Mouse (Mus musculus): ENCODE data around the gene 1700092M07Rik. TPM values are rescaled to one million over a fixed set of nuclear protein-coding genes. Genes with fewer than 3 reads are reported as not detected.

The 1700092M07Rik gene
- polyA plus RNA-seq, 1 experiment from 2014 or later, result 2.3 TPM

DNA sequence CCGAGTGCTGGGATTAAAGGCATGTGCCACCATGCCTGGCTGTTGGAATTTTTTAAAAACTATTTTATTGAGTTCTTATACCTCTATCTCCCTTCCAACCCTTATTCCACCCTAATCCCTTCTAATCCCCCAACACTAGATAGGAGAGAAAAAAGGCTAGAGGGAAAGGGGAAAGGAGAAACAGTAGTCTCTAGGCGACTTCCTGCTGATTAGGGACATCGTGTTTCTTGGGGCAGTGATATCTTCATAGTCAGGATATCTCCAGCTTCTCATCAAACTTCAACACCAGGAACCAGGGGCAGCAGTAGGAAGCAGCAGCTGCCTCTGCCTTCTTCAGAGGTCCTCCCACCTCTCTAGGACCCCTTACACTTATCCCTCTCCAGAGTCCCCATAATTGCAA lies 6.2 kb upstream of the 1700092M07Rik start:
- H3K36me3 ChIP-seq, result peaks cover 25% of the 10 kb centered on the region
- no peak overlapping the region for H3K4me2 ChIP-seq
- H3K9ac ChIP-seq, result no peak overlapping the region
- H3K4me3 ChIP-seq, result no peak overlapping the region
- H3K27me3 ChIP-seq (replicated peaks), result 0 out of 2 replicates have a peak, but pooled peaks cover 5% of the 10 kb centered on the region
- no peak overlapping the region for H3K27ac ChIP-seq
- 36% methylated on average over 3 of the region's 3 CpGs for WGBS (ENCODE audit: insufficient replicate concordance)
- no peaks in the 10 kb centered on the region; the same call in 1 of the 2 replicates for H3K9me3 ChIP-seq (replicated peaks)
- ATAC-seq, result no peak
- H3K4me1 ChIP-seq, result peaks cover 18% of the 10 kb centered on the region

DNA sequence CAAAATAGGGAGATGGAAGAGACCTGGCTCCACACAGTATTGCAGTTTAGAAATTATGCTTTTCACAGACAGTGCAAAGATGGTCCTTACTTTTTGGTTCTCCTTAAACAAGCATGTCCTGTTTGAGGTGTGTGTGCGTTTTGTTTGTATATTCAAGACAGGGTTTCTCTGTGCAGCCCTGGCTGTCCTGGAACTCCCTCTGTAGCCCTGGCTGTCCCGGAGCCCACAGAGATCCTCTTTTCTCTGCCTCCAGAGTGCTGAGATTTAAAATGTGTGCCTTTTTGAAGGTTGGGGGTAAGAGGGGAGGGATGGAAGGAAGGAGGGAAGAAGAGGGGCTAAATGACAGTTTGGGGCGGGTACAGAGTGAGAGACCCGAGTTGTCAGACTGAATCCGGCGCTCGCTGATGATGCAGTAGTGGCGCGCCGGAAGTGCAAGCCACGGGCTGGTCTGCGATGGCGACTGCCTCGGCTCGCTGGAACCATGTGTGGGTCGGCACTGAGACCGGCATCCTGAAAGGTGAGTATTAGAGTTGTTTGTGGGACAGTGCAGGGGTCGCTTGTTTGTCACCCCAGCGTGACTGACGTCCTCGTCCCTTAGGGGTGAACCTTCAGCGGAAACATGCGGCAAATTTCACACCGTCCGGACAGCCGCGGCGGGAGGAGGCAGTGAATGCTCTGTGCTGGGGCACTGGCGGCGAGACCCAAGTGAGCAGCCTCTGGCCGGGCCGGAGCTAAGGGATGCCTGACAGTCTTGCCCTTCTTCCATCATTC lies 4.9 kb upstream of the 1700092M07Rik start, which contains the start of gene Wdr74:
Gene Wdr74, plus strand, starts transcription at position 439 of the 771 bp plus-strand sequence.
- ATAC-seq, result peak; percentile 89
- WGBS (ENCODE audit: insufficient replicate concordance), result under 1% methylated on average over 32 of the region's 32 CpGs
- peak within 1 kb of the TSS; percentile 83 for H3K9ac ChIP-seq
- peaks cover 37% of the 10 kb centered on the region for H3K36me3 ChIP-seq
- peak within 1 kb of the TSS; percentile 74 for H3K27ac ChIP-seq
- H3K4me1 ChIP-seq, result peaks cover 24% of the 10 kb centered on the region
- H3K4me3 ChIP-seq, result peak within 1 kb of the TSS; percentile 92
- no peaks in the 10 kb centered on the region; the same call in 1 of the 2 replicates for H3K9me3 ChIP-seq (replicated peaks)
- H3K27me3 ChIP-seq (replicated peaks), result 0 out of 2 replicates have a peak, but pooled peaks cover 5% of the 10 kb centered on the region
- peak within 1 kb of the TSS; percentile 92 for H3K4me2 ChIP-seq

DNA sequence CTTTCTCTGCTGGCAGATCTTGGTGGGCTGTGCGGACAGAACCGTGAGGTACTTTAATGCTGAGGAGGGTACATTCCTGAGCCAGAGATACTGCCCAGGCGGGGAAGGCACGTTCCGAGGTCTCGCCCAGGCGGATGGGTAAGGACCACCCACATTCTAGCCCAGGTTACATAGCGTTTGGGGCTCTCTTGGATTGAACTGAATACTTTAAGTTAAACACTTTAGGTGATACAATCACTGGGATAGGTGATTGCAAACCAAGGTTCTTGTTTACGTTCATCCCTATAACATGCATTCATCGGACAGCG lies 4.4 kb upstream of the 1700092M07Rik start:
- Histone ChIP-seq H3K9ac (peak overlapping the region; percentile 83), H3K4me1 (peaks cover 29% of the 10 kb centered on the region), H3K27ac (peak overlapping the region; percentile 74), H3K4me2 (peak overlapping the region; percentile 92), H3K9me3 (replicated peaks) (no peaks in the 10 kb centered on the region; the same call in 1 of the 2 replicates), H3K27me3 (replicated peaks) (0 out of 2 replicates have a peak, but pooled peaks cover 5% of the 10 kb centered on the region), H3K36me3 (peaks cover 40% of the 10 kb centered on the region), H3K4me3 (peak overlapping the region; percentile 92)
- 3% methylated on average over 11 of the region's 11 CpGs for WGBS (ENCODE audit: insufficient replicate concordance)
- peak; percentile 50; the same call in 1 of the 2 replicates for ATAC-seq

DNA sequence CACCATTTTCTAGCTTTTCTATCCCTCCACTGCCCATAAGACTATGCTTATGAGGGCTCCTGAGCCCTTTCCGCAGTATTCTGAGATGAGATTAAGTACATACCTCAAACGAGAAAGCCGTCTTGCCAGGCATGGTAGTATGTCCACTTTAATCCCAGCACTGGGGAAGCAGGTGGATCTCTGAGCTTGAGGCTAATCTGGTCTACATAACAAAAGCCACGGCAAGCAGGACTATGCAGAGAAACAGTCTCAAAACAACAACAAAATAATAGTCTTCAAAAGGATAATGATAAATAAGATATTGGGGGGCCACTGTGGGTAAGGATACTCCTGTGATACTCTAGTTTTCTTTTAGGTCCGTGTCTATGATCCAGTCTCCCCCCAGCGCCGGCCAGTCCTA lies 1.6 kb upstream of the 1700092M07Rik start:
- Histone ChIP-seq H3K9ac (no peak overlapping the region), H3K4me1 (peaks cover 48% of the 10 kb centered on the region), H3K4me3 (no peak overlapping the region), H3K27me3 (replicated peaks) (no peaks in the 10 kb centered on the region), H3K27ac (no peak overlapping the region), H3K4me2 (no peak overlapping the region), H3K9me3 (replicated peaks) (no peaks in the 10 kb centered on the region), H3K36me3 (peaks cover 54% of the 10 kb centered on the region)
- ATAC-seq, result no peak
- 83% methylated on average over 7 of the region's 7 CpGs for WGBS (ENCODE audit: insufficient replicate concordance)

DNA sequence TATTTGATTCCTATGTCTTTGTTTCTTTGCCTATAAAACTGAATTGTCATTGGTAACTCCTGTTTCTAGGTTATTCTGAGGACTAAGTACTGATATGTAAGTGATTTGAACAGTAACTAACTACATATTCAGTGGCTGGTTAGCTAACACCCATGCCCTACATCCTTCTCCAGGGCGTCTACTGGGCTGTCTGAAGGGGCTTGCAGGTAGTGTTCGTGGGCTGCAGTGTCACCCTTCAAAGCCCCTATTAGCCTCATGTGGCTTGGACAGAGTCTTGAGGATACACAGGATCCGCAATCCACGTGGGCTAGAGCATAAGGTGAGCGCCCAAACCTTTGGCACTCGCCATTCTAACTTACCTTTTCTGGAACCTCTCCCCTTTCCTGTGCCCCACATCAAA lies 872 bp upstream of the 1700092M07Rik start:
- Histone ChIP-seq H3K4me2 (no peak overlapping the region), H3K9ac (no peak overlapping the region), H3K27ac (no peak overlapping the region), H3K27me3 (replicated peaks) (no peaks in the 10 kb centered on the region), H3K4me1 (peaks cover 48% of the 10 kb centered on the region), H3K4me3 (no peak overlapping the region), H3K9me3 (replicated peaks) (no peaks in the 10 kb centered on the region), H3K36me3 (peaks cover 61% of the 10 kb centered on the region)
- 80% methylated on average over 6 of the region's 6 CpGs for WGBS (ENCODE audit: insufficient replicate concordance)
- no peak for ATAC-seq

DNA sequence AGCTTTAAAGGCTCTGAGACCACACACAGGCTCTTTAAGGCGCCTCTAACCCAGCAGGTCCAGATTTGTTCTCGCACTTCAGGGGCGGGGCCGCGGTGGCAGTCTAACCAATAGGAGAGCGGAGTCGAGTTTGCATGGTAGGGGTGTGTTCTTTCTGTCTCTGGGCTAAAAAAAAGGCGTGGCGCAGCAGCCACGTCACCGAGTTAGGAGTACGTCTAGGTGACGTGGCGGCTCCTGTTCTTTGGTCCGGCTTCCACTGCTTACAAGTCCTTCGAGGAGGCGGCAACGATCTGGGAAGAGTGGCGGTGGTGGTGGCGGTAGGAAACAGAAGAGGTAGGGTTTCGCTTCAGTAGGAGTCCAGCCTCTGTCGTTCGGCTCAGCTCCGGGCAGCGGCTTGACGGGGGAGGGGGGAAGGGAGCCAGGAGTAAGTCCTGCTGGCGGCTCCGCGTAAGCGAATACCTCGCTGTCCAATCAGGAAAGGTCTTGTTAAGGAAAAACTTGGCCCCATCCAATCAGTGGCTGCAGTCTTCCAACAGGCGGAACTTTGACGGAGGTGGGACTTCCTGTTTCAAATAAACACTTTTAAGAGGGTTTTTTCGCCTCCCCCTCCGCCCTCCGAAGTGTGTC lies 838 bp downstream of the 1700092M07Rik start, which contains the start of gene Stx5a:
Gene Stx5a, plus strand, starts transcription at position 171 of the 627 bp plus-strand sequence.
- peak within 1 kb of the TSS; percentile 86 for H3K27ac ChIP-seq
- no peaks in the 10 kb centered on the region for H3K27me3 ChIP-seq (replicated peaks)
- peak; percentile 97 for ATAC-seq
- peak within 1 kb of the TSS; percentile 87 for H3K9ac ChIP-seq
- H3K4me1 ChIP-seq, result peaks cover 38% of the 10 kb centered on the region
- peaks cover 78% of the 10 kb centered on the region for H3K36me3 ChIP-seq
- H3K9me3 ChIP-seq (replicated peaks), result no peaks in the 10 kb centered on the region
- peak within 1 kb of the TSS; percentile 82 for H3K4me3 ChIP-seq
- under 1% methylated on average over 36 of the region's 36 CpGs for WGBS (ENCODE audit: insufficient replicate concordance)
- peak within 1 kb of the TSS; percentile 93 for H3K4me2 ChIP-seq

DNA sequence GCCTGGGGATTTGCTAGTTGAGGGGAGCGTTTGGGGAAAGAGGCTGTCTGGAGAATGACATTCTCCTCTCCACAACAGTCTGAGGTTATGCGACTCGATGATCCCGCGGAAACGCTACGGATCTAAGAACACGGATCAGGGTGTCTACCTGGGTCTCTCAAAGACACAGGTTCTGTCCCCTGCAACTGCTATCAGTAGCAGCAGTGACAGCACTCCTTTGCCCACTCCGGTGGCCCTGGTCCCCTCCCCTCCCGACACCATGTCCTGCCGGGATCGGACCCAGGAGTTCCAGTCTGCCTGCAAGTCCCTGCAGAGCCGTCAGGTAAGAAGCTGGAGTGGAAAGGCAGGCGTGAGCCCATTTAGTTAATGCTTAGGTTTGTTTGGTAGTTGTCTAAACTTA lies 1.7 kb downstream of the 1700092M07Rik start:
- WGBS (ENCODE audit: insufficient replicate concordance), result 6% methylated on average over 14 of the region's 14 CpGs
- no peaks in the 10 kb centered on the region for H3K9me3 ChIP-seq (replicated peaks)

DNA sequence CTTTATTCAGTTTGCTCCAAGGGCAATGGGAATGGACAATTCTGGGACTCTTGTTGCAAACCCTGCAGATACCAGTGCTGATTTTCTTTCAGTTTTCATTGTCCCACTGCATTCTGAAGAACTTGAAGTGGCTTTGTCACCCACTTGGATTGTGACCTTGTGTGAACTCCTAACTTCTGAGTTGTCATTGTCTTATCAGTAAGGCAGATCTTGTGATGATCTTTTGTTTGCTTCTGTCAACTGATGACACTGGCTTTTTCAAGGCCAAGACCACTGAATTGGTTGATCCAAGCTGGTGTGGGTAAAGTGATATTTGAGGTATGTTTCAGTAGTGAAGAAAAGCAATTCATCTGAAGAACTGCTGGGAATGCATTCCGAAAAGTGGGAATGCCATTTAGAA lies 4.9 kb downstream of the 1700092M07Rik start:
- H3K4me1 ChIP-seq, result peaks cover 26% of the 10 kb centered on the region
- H3K36me3 ChIP-seq, result peaks cover 83% of the 10 kb centered on the region
- ATAC-seq, result no peak
- H3K27ac ChIP-seq, result no peak overlapping the region
- WGBS (ENCODE audit: insufficient replicate concordance), result 87% methylated on average over 1 of the region's 1 CpGs
- H3K9me3 ChIP-seq (replicated peaks), result no peaks in the 10 kb centered on the region
- no peaks in the 10 kb centered on the region for H3K27me3 ChIP-seq (replicated peaks)
- no peak overlapping the region for H3K4me3 ChIP-seq
- no peak overlapping the region for H3K9ac ChIP-seq
- H3K4me2 ChIP-seq, result no peak overlapping the region

More for the DNA sequence above, 1.7 kb downstream of the 1700092M07Rik start:
- no peaks in the 10 kb centered on the region for H3K27me3 ChIP-seq (replicated peaks)
- peak overlapping the region; percentile 87 for H3K9ac ChIP-seq
- H3K4me2 ChIP-seq, result peak overlapping the region; percentile 93
- ATAC-seq, result no peak
- H3K4me3 ChIP-seq, result peak overlapping the region; percentile 82
- H3K4me1 ChIP-seq, result peaks cover 32% of the 10 kb centered on the region
- peak overlapping the region; percentile 86 for H3K27ac ChIP-seq
- H3K36me3 ChIP-seq, result peaks cover 83% of the 10 kb centered on the region

DNA sequence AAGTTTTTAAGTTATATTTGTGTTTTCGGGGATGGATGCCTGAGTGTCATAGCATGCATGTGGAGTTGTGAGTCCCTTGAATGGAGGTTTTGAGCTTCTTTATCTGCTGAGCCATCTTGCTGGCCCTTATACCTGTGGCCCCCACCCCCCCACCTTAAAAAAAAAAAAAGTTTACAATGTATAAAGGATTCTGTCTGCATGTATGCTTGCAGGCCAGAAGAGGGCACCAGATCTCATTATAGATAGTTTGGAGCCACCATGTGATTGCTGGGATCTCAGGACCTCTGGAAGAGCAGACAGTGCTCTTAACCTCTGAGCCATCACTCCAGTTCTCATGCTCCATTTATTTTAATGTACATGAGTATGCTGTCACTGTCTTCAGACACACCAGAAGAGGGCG lies 6.8 kb downstream of the 1700092M07Rik start:
- Histone ChIP-seq H3K9ac (no peak overlapping the region), H3K4me1 (peaks cover 16% of the 10 kb centered on the region), H3K27me3 (replicated peaks) (no peaks in the 10 kb centered on the region), H3K9me3 (replicated peaks) (no peaks in the 10 kb centered on the region), H3K36me3 (peaks cover 97% of the 10 kb centered on the region), H3K4me2 (no peak overlapping the region), H3K27ac (no peak overlapping the region), H3K4me3 (no peak overlapping the region)
- no peak for ATAC-seq
- 66% methylated on average over 2 of the region's 2 CpGs for WGBS (ENCODE audit: insufficient replicate concordance)

DNA sequence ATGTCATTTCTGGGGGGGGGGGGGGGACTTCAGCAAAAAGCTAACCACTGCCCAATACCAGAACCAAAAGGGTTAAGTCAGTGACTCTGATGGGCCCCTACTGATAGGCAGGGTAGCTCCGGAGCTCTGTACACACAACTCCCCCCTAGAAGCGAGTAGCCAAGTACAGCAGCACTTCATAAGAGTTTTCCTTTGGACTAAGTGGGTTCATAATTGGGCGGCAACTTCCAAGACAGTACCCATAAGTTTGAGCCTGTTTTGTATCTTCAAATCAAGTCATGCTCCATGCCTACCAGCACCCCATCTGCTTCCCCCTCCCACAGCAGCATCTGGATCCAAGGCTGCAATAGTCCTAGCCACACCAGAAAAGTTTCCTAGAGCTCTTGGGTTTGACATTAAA lies 15.1 kb downstream of the 1700092M07Rik start:
- Histone ChIP-seq H3K4me3 (peak overlapping the region; percentile 95), H3K36me3 (peaks cover 54% of the 10 kb centered on the region), H3K9ac (peak overlapping the region; percentile 98), H3K4me1 (peaks cover 43% of the 10 kb centered on the region), H3K9me3 (replicated peaks) (no peaks in the 10 kb centered on the region), H3K27ac (peak overlapping the region; percentile 96), H3K27me3 (replicated peaks) (no peaks in the 10 kb centered on the region), H3K4me2 (peak overlapping the region; percentile 81)
- no peak for ATAC-seq
- WGBS (ENCODE audit: insufficient replicate concordance), result 27% methylated on average over 3 of the region's 3 CpGs

DNA sequence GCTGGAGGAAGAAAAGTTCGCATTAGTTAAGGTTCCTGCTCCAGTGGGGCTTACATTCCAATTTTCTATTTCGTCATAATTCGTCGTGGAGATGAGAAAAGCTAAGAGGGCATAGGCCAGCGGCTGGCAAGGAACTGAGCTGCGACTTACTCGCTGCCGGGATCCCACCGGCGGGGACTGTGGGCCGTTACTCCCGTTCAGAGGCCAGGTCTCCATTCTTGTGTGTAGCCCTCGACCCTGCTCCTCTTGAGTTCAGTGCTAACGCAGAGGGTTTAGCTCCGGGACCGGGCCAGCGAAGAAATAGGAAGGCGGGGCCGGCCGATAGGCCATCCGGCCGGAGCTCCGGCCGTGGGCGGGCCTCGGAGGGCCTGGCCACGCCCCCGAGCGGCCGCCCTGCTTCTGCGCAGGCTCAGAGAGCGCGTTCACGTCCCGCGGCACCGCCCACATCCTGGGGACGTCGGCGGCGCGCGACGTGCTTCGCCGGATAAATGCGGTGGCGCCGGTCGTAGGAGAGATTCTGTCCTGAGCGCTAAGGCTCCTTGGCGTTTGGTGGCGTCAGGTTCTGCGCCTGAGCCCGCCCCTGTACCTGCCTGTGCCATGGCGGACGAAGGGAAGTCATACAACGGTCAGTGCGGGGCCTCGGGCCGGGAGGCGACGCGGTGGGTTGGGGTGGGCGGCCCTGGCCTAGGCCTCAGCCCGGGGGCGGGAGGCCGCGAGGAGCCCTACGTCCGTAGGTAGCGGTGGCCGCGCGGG lies 16.3 kb downstream of the 1700092M07Rik start, which contains the start of gene Nxf1:
Gene Nxf1, plus strand, starts transcription at position 439 of the 753 bp plus-strand sequence.
- peak within 1 kb of the TSS; percentile 81 for H3K4me2 ChIP-seq
- ATAC-seq, result peak; percentile 92
- H3K4me1 ChIP-seq, result peaks cover 43% of the 10 kb centered on the region
- H3K36me3 ChIP-seq, result peaks cover 52% of the 10 kb centered on the region
- peak within 1 kb of the TSS; percentile 96 for H3K27ac ChIP-seq
- WGBS (ENCODE audit: insufficient replicate concordance), result under 1% methylated on average over 75 of the region's 75 CpGs
- H3K9ac ChIP-seq, result peak within 1 kb of the TSS; percentile 98
- peak within 1 kb of the TSS; percentile 95 for H3K4me3 ChIP-seq
- no peaks in the 10 kb centered on the region for H3K9me3 ChIP-seq (replicated peaks)
- no peaks in the 10 kb centered on the region for H3K27me3 ChIP-seq (replicated peaks)

All from liver, embryonic 12.5 days (tissue).